Mouse (Mus musculus) Patski (cell line): ENCODE measurements around the gene Abca7. TPM values are rescaled to one million over a fixed set of nuclear protein-coding genes. Genes with fewer than 3 reads are reported as not detected.

ENCODE experiments used
- ATAC-seq: fragments of 100-300 bp; one replicate; pipeline ENCODE4 v1.8.0; 2021
- CTCF ChIA-PET: fragments of 350-600 bp; sonication (Branson Sonifier 250); formaldehyde crosslinking; loops from one replicate; lab custom pipeline; 2022; ENCODE audit warnings: inconsistent platforms; lab: Charles Lee
- POLR2A ChIA-PET: fragments of 350-600 bp; sonication (Branson Sonifier 250); formaldehyde crosslinking; loops from one replicate; lab custom pipeline; 2022; ENCODE audit warnings: antibody characterized with exemption, inconsistent platforms; lab: Charles Lee
- DNase-seq: peaks from one replicate; pipeline ENCODE4 v3.0.0-alpha.2; 2011; ENCODE audit warnings: low read depth, low spot score
- H3K27me3 ChIP-seq: fragments of 371-371 bp; one replicate; pipeline ENCODE4 v1.5.1; 2021
- CTCF ChIP-seq: fragments of 100-300 bp; IDR thresholded peaks from one replicate; pipeline ENCODE4 v1.5.1; 2021
- in situ Hi-C: fragments of 300-500 bp; cut with MboI; formaldehyde crosslinking; loops from 3 replicates; pipeline ENCODE4 v1.11.1; 2018; ENCODE audit warnings: low pct_unique_long_range_greater_than_20kb, mixed read lengths
- polyA plus RNA-seq: library from polyadenylated mRNA; unstranded; gene quantifications from one replicate; pipeline ENCODE4 v1.2.3, GENCODE M21; 2021

The Abca7 gene
- polyA plus RNA-seq, 1 experiment from 2014 or later: 19.9 TPM

DNA sequence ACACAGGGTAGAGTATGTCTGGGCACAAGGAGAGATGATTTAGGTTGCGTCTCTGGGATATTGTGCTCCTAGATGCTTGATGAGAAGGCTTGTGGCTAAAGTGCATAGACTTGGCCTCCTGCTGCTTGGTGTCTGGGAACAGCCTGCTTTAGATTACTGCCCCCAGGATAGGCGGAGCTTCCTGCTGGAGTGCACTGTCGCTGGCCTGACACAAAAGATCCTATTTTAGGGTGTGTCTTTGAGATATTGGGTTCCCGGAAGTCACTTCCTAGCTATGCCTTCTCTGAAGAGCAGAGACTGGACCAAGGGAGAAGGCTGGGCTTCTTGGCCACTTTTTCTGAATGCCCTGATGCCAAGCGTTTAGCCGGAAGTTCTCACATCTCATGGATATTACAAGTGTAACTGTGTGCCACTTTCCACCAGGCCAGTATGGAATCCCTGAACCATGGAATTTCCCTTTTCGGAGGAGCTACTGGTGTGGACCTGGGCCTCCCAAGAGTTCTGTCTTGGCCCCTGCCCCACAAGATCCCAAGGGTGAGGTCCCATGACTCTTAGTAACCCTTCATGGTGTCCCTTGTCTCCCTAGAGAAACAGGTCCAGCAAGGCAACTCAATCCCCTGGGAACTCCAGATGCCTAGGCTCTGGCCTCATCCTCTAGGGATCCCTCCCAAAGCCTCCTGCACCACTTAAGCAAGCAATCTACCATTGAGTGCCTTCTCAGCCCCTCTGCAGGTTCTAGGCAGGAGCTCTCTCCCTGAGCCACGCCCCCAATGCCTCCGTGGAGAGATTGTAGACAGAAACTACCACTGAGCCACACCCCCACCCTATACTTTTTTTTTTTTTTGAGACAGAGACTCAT is 7.3 kb downstream of the Abca7 start:
- in situ Hi-C loops: no loop called here
- H3K27me3 ChIP-seq: no peaks in the 10 kb centered on the region
- ChIA-PET CTCF (no interaction called here), POLR2A (interaction anchor here (1.1 kb wide), 1 partner anchor 23 kb away, joined by 3 read pairs; no protein-coding TSS in a partner anchor)
- DNase-seq: no peak
- no peak for TF ChIP-seq CTCF
- ATAC-seq: no peak

DNA sequence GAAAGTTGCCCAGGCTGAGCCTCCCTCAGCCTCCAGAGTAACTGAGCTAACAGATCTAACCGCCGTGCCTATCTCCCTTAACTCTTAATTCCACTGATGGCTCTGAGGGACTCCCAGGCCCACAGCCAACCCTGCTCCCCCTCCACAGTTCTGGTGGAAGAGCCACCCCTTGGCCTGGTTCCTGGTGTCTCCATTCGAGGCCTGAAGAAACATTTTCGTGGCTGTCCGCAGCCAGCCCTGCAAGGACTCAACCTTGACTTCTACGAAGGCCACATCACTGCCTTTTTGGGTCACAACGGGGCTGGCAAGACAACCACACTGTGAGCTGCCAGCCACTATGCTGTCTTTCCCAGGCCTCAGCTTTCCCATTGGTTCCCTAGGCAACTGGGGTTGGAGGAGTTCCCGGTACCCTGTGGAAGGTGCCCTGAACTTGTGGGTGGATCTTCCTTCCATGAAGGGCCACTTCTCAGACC is 8.0 kb downstream of the Abca7 start:
- ChIA-PET POLR2A (interaction anchor here (1.1 kb wide), 1 partner anchor 22 kb away, joined by 3 read pairs; no protein-coding TSS in a partner anchor), CTCF (no interaction called here)
- TF ChIP-seq CTCF: no peak
- in situ Hi-C loops: no loop called here
- DNase-seq: no peak
- ATAC-seq: no peak
- H3K27me3 ChIP-seq: no peaks in the 10 kb centered on the region

DNA sequence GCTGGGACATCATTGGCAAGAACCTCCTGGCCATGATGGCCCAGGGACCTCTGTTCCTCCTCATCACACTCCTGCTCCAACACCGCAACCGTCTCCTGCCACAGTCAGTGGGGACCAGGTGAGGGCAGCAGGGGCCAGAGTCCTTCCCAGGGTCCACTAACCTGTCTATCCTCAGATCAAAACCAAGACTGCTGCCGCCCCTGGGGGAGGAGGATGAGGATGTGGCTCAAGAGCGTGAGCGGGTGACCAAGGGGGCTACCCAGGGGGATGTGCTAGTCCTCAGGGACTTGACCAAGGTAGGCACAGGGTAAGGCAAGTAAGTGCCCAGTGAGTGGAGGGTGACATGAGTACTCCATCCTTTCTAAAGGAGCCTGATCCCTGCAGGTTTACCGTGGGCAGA is 15.4 kb downstream of the Abca7 start:
- in situ Hi-C loops: no loop called here

DNA sequence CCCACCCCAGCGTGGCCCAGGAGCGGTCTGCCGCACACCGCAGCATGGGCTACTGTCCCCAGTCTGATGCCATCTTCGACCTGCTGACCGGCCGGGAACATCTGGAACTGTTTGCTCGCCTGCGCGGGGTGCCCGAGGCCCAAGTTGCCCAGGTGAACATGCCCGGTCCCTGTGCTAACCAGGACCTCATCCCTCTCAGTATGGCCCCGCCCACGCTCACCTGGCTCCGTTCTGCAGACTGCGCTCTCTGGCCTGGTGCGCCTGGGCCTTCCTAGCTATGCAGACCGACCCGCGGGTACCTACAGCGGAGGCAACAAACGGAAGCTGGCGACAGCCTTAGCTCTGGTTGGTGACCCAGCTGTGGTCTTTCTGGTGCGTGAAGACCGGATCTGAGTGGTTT is 17.3 kb downstream of the Abca7 start:
- POLR2A ChIA-PET: interaction anchor here (0.8 kb wide), 1 partner anchor 85 kb away, joined by 3 read pairs; no protein-coding TSS in a partner anchor
- in situ Hi-C loops: no loop called here
- ATAC-seq (no peak), DNase-seq (no peak)
- CTCF ChIA-PET: no interaction called here
- no peak for TF ChIP-seq CTCF
- no peaks in the 10 kb centered on the region for H3K27me3 ChIP-seq

More for the DNA sequence above, 15.4 kb downstream of the Abca7 start:
- no peaks in the 10 kb centered on the region for H3K27me3 ChIP-seq
- ATAC-seq (no peak), DNase-seq (no peak)
- ChIA-PET POLR2A (interaction anchor here (0.6 kb wide), 1 partner anchor 20 kb away, joined by 3 read pairs; no protein-coding TSS in a partner anchor), CTCF (no interaction called here)
- no peak for TF ChIP-seq CTCF

DNA sequence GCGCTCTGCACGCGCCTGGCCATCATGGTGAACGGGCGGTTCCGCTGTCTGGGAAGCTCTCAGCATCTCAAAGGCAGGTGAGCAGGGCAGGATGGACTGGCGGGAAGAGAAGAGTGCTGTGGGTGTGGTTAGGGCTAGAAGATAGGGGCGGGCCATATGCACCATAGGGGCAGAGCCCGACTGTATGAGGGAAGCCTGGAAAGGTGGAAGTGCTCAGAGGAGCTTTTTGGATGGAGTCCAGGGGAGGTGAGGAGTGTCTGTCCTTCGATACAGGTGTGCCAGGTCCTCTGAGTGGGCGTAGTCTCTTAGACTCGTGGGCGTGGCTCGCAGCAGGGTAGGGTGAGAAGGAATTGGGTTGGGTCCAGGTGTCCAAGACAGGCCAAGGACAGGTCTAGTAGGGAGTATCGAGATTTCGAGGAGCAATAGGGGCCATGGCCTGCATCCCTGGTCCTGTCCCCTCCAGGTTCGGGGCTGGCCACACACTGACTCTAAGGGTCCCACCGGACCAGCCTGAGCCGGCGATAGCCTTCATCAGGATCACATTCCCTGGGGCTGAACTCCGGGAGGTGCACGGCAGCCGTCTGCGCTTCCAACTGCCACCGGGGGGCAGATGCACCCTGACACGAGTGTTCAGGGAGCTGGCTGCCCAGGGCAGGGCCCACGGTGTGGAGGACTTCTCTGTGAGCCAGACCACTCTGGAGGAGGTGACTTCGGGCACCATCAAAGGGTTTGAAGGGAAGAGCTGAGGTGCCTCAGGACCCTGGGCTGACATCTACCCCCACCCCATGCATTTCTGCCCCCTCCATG is 18.4 kb downstream of the Abca7 start:
- no peaks in the 10 kb centered on the region for H3K27me3 ChIP-seq
- ChIA-PET POLR2A (interaction anchor here (0.8 to 1.5 kb wide), 2 partner anchors 10 to 87 kb away, joined by 3 to 4 read pairs; no protein-coding TSS in a partner anchor), CTCF (interaction anchor here (0.6 to 1.7 kb wide), 3 partner anchors 16 to 126 kb away, joined by 3 to 8 read pairs (median 3); partner anchors contain the start of gene Cbarp)
- no peak for TF ChIP-seq CTCF
- in situ Hi-C loops: no loop called here
- DNase-seq (no peak), ATAC-seq (peak; percentile 15)

DNA sequence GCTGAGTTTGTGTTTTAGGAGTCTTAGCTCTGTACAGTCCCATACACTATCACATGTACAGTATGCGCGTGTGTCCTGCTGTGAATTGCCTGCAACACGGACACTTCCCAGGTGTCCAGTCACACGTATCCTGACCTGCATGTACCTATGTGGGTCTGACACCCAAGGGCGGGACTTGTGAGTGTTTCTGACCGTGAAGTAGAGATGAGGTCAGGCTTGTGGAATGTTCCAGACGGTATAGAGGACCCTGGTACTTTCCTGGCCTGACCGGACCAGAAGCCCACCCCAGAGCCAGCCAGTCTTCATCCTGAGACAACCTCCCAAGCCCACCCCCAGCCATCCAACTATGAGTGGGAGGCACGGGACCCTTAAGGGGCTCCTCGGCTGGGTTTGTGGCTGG is 19.3 kb downstream of the Abca7 start:
- ATAC-seq (no peak), DNase-seq (no peak)
- CTCF ChIA-PET: interaction anchor here (0.6 to 1.7 kb wide), 3 partner anchors 15 to 125 kb away, joined by 3 to 8 read pairs (median 3); partner anchors contain the start of gene Cbarp
- no peaks in the 10 kb centered on the region for H3K27me3 ChIP-seq
- in situ Hi-C loops: no loop called here
- POLR2A ChIA-PET: interaction anchor here (1.5 kb wide), 1 partner anchor 10 kb away, joined by 4 read pairs; no protein-coding TSS in a partner anchor
- no peak for TF ChIP-seq CTCF

DNA sequence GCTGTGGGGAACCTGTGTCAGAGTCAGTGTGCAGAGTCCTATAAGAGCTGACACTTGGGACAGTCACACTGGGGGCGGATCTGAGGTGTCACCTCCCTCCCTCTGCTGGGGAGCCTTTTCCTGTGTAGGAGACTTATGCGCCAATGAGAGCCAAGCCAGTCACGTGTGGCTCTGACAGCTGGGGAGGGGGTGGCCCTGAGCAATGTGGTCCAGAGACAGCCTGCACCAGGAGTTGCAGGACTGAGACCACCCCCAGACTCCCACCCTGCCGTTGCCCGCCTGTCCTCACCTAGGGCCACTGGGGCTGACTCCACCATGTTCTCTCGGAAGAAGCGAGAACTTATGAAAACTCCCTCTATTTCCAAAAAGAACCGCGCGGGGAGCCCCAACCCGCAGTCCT is 20.2 kb downstream of the Abca7 start, which contains the start of gene Arhgap45:
Arhgap45 (plus strand) TSS at position 143 of the 400 bp plus-strand sequence.
- TF ChIP-seq CTCF: no peak
- in situ Hi-C loops: no loop called here
- ChIA-PET POLR2A (no interaction called here), CTCF (interaction anchor here (1.7 kb wide), 1 partner anchor 14 kb away, joined by 8 read pairs; no protein-coding TSS in a partner anchor)
- ATAC-seq: no peak
- DNase-seq: no peak
- no peaks in the 10 kb centered on the region for H3K27me3 ChIP-seq

DNA sequence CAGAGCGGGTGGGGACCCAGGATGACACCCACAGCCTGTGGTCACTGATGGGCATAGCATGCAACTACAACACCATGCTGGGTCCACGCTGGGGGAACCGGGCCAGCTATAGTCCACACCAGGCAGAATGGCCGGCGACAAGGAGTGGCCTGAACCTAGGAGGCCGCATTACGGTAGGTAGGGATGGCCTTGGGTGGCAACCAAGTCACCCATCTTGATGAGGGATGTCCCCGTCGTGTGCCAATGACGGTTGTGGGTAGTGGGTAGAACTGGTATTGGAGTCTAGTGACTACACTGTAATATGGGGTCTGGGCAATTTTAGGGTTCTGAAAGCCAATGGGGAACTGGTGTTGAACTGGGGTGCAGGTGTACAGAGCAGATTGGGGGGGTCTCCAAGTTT is 20.6 kb downstream of the Abca7 start:
- POLR2A ChIA-PET: interaction anchor here (1.3 kb wide), 1 partner anchor 15 kb away, joined by 3 read pairs; no protein-coding TSS in a partner anchor
- in situ Hi-C loops: no loop called here
- no peaks in the 10 kb centered on the region for H3K27me3 ChIP-seq
- ATAC-seq (no peak), DNase-seq (no peak)
- TF ChIP-seq CTCF: no peak
- CTCF ChIA-PET: no interaction called here

DNA sequence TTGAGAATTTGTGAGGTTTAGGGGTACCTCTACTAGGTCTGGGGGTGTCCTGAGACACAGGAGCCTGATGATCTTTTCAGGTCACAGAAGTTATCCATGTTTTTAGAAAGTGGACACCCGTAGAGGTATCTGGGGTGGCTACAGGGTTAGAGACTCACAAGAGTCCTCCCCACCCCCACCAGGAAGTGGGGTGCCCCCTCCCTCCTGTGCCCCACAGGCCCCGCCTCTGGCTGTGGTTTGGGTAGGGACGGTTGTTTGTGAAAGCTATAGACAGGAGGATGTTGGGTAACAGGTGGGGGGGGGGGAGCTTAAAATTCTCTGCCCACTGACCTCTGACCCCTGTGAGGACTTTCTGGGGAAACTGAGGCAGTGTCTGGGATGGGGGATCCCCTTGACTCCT is 21.1 kb downstream of the Abca7 start:
- in situ Hi-C loops: no loop called here
- ChIA-PET CTCF (no interaction called here), POLR2A (interaction anchor here (0.8 to 1.3 kb wide), 2 partner anchors 15 to 41 kb away, joined by 3 read pairs; no protein-coding TSS in a partner anchor)
- ATAC-seq (no peak), DNase-seq (no peak)
- TF ChIP-seq CTCF: no peak
- H3K27me3 ChIP-seq: no peaks in the 10 kb centered on the region

DNA sequence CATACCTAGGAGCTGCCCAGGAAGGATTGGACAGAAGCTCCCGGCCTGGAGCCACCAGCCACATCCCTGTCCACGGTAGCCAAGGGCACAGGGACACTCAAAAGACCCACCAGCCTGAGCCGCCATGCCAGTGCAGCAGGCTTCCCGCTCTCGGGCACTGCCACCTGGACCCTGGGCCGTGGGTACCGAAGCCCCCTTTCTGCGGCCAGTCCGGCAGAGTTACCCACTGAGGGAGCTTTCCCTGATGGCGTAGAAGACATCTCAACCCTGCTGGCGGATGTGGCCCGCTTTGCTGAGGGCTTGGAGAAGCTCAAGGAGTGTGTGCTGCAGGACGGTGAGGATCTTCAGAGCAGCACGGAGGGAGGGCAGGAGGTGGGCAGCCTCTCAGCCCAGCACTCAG is 21.5 kb downstream of the Abca7 start:
- ChIA-PET POLR2A (interaction anchor here (0.8 to 1.3 kb wide), 2 partner anchors 15 to 41 kb away, joined by 3 read pairs; no protein-coding TSS in a partner anchor), CTCF (no interaction called here)
- in situ Hi-C loops: no loop called here
- no peak for ATAC-seq
- TF ChIP-seq CTCF: no peak
- no peak for DNase-seq
- H3K27me3 ChIP-seq: no peaks in the 10 kb centered on the region
